Mouse (Mus musculus): ENCODE measurements at regions not wholly inside any gene's neighbourhood (a gene's known extent, or its start where the extent isn't known, plus 50 kb on each side); places are given as distances from the start of the nearest gene placed in this dataset.

DNA sequence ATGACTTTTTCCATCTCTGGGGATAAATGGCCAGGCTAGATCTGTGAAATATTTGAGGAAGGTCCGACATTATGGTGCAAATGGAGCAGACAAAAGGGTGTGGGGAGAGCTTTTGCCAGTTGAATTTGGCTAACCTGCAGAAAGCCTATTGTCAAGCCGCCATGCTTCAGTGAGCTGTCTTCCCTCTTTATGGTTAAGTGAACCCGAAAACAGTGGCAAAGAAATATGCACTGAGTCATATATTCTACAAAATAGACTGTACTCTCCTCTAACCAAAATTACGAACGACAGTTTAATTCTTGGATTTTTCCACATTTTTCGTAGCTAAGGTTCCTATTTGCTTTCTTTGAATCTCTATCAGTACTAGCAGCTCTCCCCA lies 937.9 kb downstream of the Tmem182 start:
- Histone ChIP-seq H3K27me3 (ENCODE audit: control insufficient read depth, insufficient read depth, low read length) (no peaks in the 10 kb centered on the region), H3K27ac (ENCODE audit: insufficient read depth, low read length) (no peak overlapping the region), H3K4me3 (replicated peaks; ENCODE audit: insufficient read depth, low read depth, low read length) (no peak overlapping the region), H3K4me1 (ENCODE audit: control insufficient read depth, insufficient read depth, low read length) (no peaks in the 10 kb centered on the region)
- no peak for DNase-seq
- WGBS, result 13% methylated on average over 6 of the region's 6 CpGs
- no peak for TF ChIP-seq CTCF (IDR thresholded peaks at IDR 0.05; ENCODE audit: borderline replicate concordance, insufficient read depth, low read depth, low read length)
- no peak for TF ChIP-seq POLR2A (IDR thresholded peaks at IDR 0.05; ENCODE audit: borderline replicate concordance, insufficient read depth, low read length)

- 50% methylated on average over 3 of the region's 3 CpGs for WGBS
- no peak for DNase-seq
- no peak overlapping the region for H3K4me3 ChIP-seq (replicated peaks; ENCODE audit: insufficient read depth, low read depth, low read length)
- no peaks in the 10 kb centered on the region for H3K4me1 ChIP-seq (ENCODE audit: control insufficient read depth, insufficient read depth, low read length)
- TF ChIP-seq POLR2A (IDR thresholded peaks at IDR 0.05; ENCODE audit: borderline replicate concordance, insufficient read depth, low read length) (no peak), CTCF (IDR thresholded peaks at IDR 0.05; ENCODE audit: borderline replicate concordance, insufficient read depth, low read depth, low read length) (no peak)
- H3K27me3 ChIP-seq (ENCODE audit: control insufficient read depth, insufficient read depth, low read length), result no peaks in the 10 kb centered on the region
- no peak overlapping the region for H3K27ac ChIP-seq (ENCODE audit: insufficient read depth, low read length)
Observed at GRCm38 (mm10) chr1:41744531-41744930, 939.1 kb downstream of the Tmem182 start.

- TF ChIP-seq POLR2A (IDR thresholded peaks at IDR 0.05; ENCODE audit: borderline replicate concordance, insufficient read depth, low read length) (no peak), CTCF (IDR thresholded peaks at IDR 0.05; ENCODE audit: borderline replicate concordance, insufficient read depth, low read depth, low read length) (no peak)
- DNase-seq, result no peak
- Histone ChIP-seq H3K4me1 (ENCODE audit: control insufficient read depth, insufficient read depth, low read length) (no peaks in the 10 kb centered on the region), H3K27me3 (ENCODE audit: control insufficient read depth, insufficient read depth, low read length) (no peaks in the 10 kb centered on the region), H3K4me3 (replicated peaks; ENCODE audit: insufficient read depth, low read depth, low read length) (no peak overlapping the region), H3K27ac (ENCODE audit: insufficient read depth, low read length) (no peak overlapping the region)
- WGBS, result 84% methylated on average over 6 of the region's 6 CpGs
Observed at GRCm38 (mm10) chr1:41759366-41759765, 936.2 kb upstream of the Pou3f3 start.

Data from cerebellum, adult 2 months (tissue).